Mouse (Mus musculus): ENCODE data around the gene Smarca4.

The Smarca4 gene

GRCm38 (mm10) chr9:21598198-21598597, 17.8 kb upstream of the Smarca4 start:
- in situ Hi-C loops (cut with MboI; ENCODE audit: unreplicated experiment in 2 of 2): loop anchor here in 1 of 2 experiments (10.0 kb wide), 1 partner anchor 167 kb away; the partner anchor contains the start of gene Spc24

- in situ Hi-C loops (cut with MboI; ENCODE audit: unreplicated experiment in 2 of 2): loop anchor here (5.0 to 25.0 kb wide), 6 partner anchors 37 to 963 kb away; partner anchors contain the start of genes Fbxl12 (in 1 of the 2), Spc24 (in 1 of the 2) and Ubl5 (in 1 of the 2)
Observed at GRCm38 (mm10) chr9:21600186-21600585, 15.8 kb upstream of the Smarca4 start.

GRCm38 (mm10) chr9:21601073-21601472, 14.9 kb upstream of the Smarca4 start:
- in situ Hi-C loops (cut with MboI; ENCODE audit: unreplicated experiment in 2 of 2): loop anchor here (5.0 to 25.0 kb wide), 6 partner anchors 36 to 964 kb away; partner anchors contain the start of genes Fbxl12 (in 1 of the 2), Spc24 (in 1 of the 2) and Ubl5 (in 1 of the 2)

- in situ Hi-C loops (cut with MboI; ENCODE audit: unreplicated experiment in 2 of 2): loop anchor here (5.0 to 25.0 kb wide), 6 partner anchors 35 to 965 kb away; partner anchors contain the start of genes Fbxl12 (in 1 of the 2), Spc24 (in 1 of the 2) and Ubl5 (in 1 of the 2)
Observed at GRCm38 (mm10) chr9:21601722-21602399, 14.1 kb upstream of the Smarca4 start.

- in situ Hi-C loops (cut with MboI; ENCODE audit: unreplicated experiment in 2 of 2): loop anchor here (5.0 to 25.0 kb wide), 6 partner anchors 33 to 967 kb away; partner anchors contain the start of genes Fbxl12 (in 1 of the 2), Spc24 (in 1 of the 2) and Ubl5 (in 1 of the 2)
Observed at GRCm38 (mm10) chr9:21604119-21604518, 11.8 kb upstream of the Smarca4 start.

GRCm38 (mm10) chr9:21605865-21606264, 10.1 kb upstream of the Smarca4 start:
- in situ Hi-C loops (cut with MboI; ENCODE audit: unreplicated experiment in 2 of 2): loop anchor here (10.0 to 25.0 kb wide), 2 partner anchors 59 to 969 kb away; partner anchors contain the start of genes Fbxl12 (in 1 of the 2) and Ubl5 (in 1 of the 2)

GRCm38 (mm10) chr9:21606648-21607047, 9.3 kb upstream of the Smarca4 start:
- in situ Hi-C loops (cut with MboI; ENCODE audit: unreplicated experiment in 2 of 2): loop anchor here (10.0 to 25.0 kb wide), 2 partner anchors 58 to 969 kb away; partner anchors contain the start of genes Fbxl12 (in 1 of the 2) and Ubl5 (in 1 of the 2)

GRCm38 (mm10) chr9:21609861-21610260, 6.1 kb upstream of the Smarca4 start:
- in situ Hi-C loops (cut with MboI; ENCODE audit: unreplicated experiment in 2 of 2): loop anchor here (10.0 to 25.0 kb wide), 2 partner anchors 55 to 973 kb away; partner anchors contain the start of genes Fbxl12 (in 1 of the 2) and Ubl5 (in 1 of the 2)

GRCm38 (mm10) chr9:21614864-21615616, 929 bp upstream of the Smarca4 start:
- in situ Hi-C loops (cut with MboI; ENCODE audit: unreplicated experiment in 2 of 2): loop anchor here in 1 of 2 experiments (25.0 kb wide), 1 partner anchor 978 kb away; the partner anchor contains the start of genes Fbxl12 and Ubl5

GRCm38 (mm10) chr9:21616232-21616781, 338 bp downstream of the Smarca4 start:
- in situ Hi-C loops (cut with MboI; ENCODE audit: unreplicated experiment in 2 of 2): loop anchor here in 1 of 2 experiments (25.0 kb wide), 1 partner anchor 979 kb away; the partner anchor contains the start of genes Fbxl12 and Ubl5

- in situ Hi-C loops (cut with MboI; ENCODE audit: unreplicated experiment in 2 of 2): loop anchor here in 1 of 2 experiments (25.0 kb wide), 1 partner anchor 980 kb away; the partner anchor contains the start of genes Fbxl12 and Ubl5
Observed at GRCm38 (mm10) chr9:21617066-21617465, 1.1 kb downstream of the Smarca4 start.

- in situ Hi-C loops (cut with MboI; ENCODE audit: unreplicated experiment in 2 of 2): loop anchor here in 1 of 2 experiments (10.0 to 25.0 kb wide), 2 partner anchors 485 to 983 kb away; partner anchors contain the start of genes Fbxl12 and Ubl5
Observed at GRCm38 (mm10) chr9:21620229-21620628, 4.3 kb downstream of the Smarca4 start.

GRCm38 (mm10) chr9:21622676-21623075, 6.7 kb downstream of the Smarca4 start:
- in situ Hi-C loops (cut with MboI; ENCODE audit: unreplicated experiment in 2 of 2): loop anchor here in 1 of 2 experiments (10.0 to 25.0 kb wide), 2 partner anchors 482 to 985 kb away; partner anchors contain the start of genes Fbxl12 and Ubl5

GRCm38 (mm10) chr9:21625342-21626339, 9.7 kb downstream of the Smarca4 start:
- in situ Hi-C loops (cut with MboI; ENCODE audit: unreplicated experiment in 2 of 2): loop anchor here in 1 of 2 experiments (10.0 kb wide), 1 partner anchor 479 kb away; no protein-coding TSS in a partner anchor

- in situ Hi-C loops (cut with MboI; ENCODE audit: unreplicated experiment in 2 of 2): loop anchor here in 1 of 2 experiments (10.0 kb wide), 1 partner anchor 478 kb away; no protein-coding TSS in a partner anchor
Observed at GRCm38 (mm10) chr9:21626571-21626970, 10.6 kb downstream of the Smarca4 start.

- in situ Hi-C loops (cut with MboI; ENCODE audit: unreplicated experiment in 2 of 2): loop anchor here in 1 of 2 experiments (10.0 kb wide), 1 partner anchor 478 kb away; no protein-coding TSS in a partner anchor
Observed at GRCm38 (mm10) chr9:21627145-21627795, 11.3 kb downstream of the Smarca4 start.

- in situ Hi-C loops (cut with MboI; ENCODE audit: unreplicated experiment in 2 of 2): no loop called here
Observed at GRCm38 (mm10) chr9:21630673-21631072, 14.7 kb downstream of the Smarca4 start.

- in situ Hi-C loops (cut with MboI; ENCODE audit: unreplicated experiment in 2 of 2): no loop called here
Observed at GRCm38 (mm10) chr9:21633106-21633505, 17.1 kb downstream of the Smarca4 start.

Measured in v-Abl transformed pro-B cells (cell line).